Mouse (Mus musculus) gastrocnemius, adult 8-10 months (tissue): ENCODE measurements around the gene Gpr68. TPM values are rescaled to one million over a fixed set of nuclear protein-coding genes. Genes with fewer than 3 reads are reported as not detected.

ENCODE experiments used
- DNase-seq, 2 experiments: peaks; one replicate each; pipeline ENCODE4 v3.0.0; 2022; ENCODE audit warnings: low spot score in 2 of 2
- total RNA-seq, 4 experiments: library from RNA; stranded (reverse); gene quantifications; 2 replicates each; pipeline ENCODE4 v1.2.4; 2022

Gpr68 gene
- total RNA-seq, 4 experiments from 2014 or later: 0.15 TPM; not detected in 3

GRCm38 (mm10) chr12:100831629-100832325, 76.2 kb downstream of the Gpr68 start:
- no peak for DNase-seq

- no peak for DNase-seq
These were observed 77.0 kb downstream of the Gpr68 start for GRCm38 (mm10) chr12:100831021-100831420.

Other genes starting within 250 kb of the Gpr68 start
- gene Rps6ka5, start 181.2 kb downstream of the Gpr68 start, total RNA-seq: 10 to 100 TPM in 2 of 4 experiments, 1 to 10 TPM in 2; 7.5 to 16.9 (median 10.2) TPM
- gene Dglucy, start 129.1 kb downstream of the Gpr68 start, total RNA-seq: 10 to 100 TPM; 20.8 to 28.3 (median 26.4) TPM
- 10 to 100 TPM; 32.5 to 47.7 (median 37.3) TPM for gene Ccdc88c, start 120.9 kb upstream of the Gpr68 start, total RNA-seq
- gene Ppp4r3a, start 175.5 kb upstream of the Gpr68 start, total RNA-seq: 10 to 100 TPM; 13.6 to 18.2 (median 15.9) TPM